Mouse (Mus musculus) heart, adult 11 months (tissue): ENCODE measurements around the gene Copg2.
"Not testable (repeated sequence)": the region's sequence is repeated elsewhere in the genome, so short reads cannot be mapped to it uniquely, and the experiment has no call there.

ENCODE experiments used
- DNase-seq: peaks from one replicate; pipeline ENCODE4 v3.0.0; 2022

Gene Copg2

GRCm38 (mm10) chr6:30805053-30805752 is 91.4 kb downstream of the Copg2 start:
- peak; percentile 89 for DNase-seq

GRCm38 (mm10) chr6:30804389-30805052 is 92.1 kb downstream of the Copg2 start:
- DNase-seq = peak; percentile 95

GRCm38 (mm10) chr6:30802915-30803314 is 93.7 kb downstream of the Copg2 start:
- not testable (repeated sequence) for DNase-seq

- peak; percentile 24 for DNase-seq
Observed at GRCm38 (mm10) chr6:30751209-30751608, 145.4 kb downstream of the Copg2 start.

GRCm38 (mm10) chr6:30750482-30750881 is 146.1 kb downstream of the Copg2 start:
- peak; percentile 53 for DNase-seq

GRCm38 (mm10) chr6:30749892-30750291 is 146.7 kb downstream of the Copg2 start:
- DNase-seq = peak; percentile 83

- DNase-seq = peak; percentile 75
Observed at GRCm38 (mm10) chr6:30749042-30749689, 147.4 kb downstream of the Copg2 start.

- DNase-seq = peak; percentile 59
Observed at GRCm38 (mm10) chr6:30748358-30748910, 148.2 kb downstream of the Copg2 start.

GRCm38 (mm10) chr6:30747631-30748357 is 148.8 kb downstream of the Copg2 start:
- DNase-seq = peak; percentile 76

GRCm38 (mm10) chr6:30745591-30745990 is 151.0 kb downstream of the Copg2 start:
- peak; percentile 63 for DNase-seq

- DNase-seq = peak; percentile 67
Observed at GRCm38 (mm10) chr6:30744846-30745245, 151.7 kb downstream of the Copg2 start.

- DNase-seq = peak; percentile 91
Observed at GRCm38 (mm10) chr6:30739177-30739747, 157.3 kb downstream of the Copg2 start.

GRCm38 (mm10) chr6:30738464-30739006 is 158.1 kb downstream of the Copg2 start:
- DNase-seq = peak; percentile 80

GRCm38 (mm10) chr6:30737548-30738463 is 158.8 kb downstream of the Copg2 start:
- peak; percentile 98 for DNase-seq

GRCm38 (mm10) chr6:30736864-30737547 is 159.6 kb downstream of the Copg2 start:
- DNase-seq = peak; percentile 96

GRCm38 (mm10) chr6:30736372-30736762 is 160.2 kb downstream of the Copg2 start:
- no peak for DNase-seq

- DNase-seq = peak; percentile 88
Observed at GRCm38 (mm10) chr6:30735728-30736371, 160.7 kb downstream of the Copg2 start.

GRCm38 (mm10) chr6:30734988-30735727 is 161.4 kb downstream of the Copg2 start:
- DNase-seq = peak; percentile 75

- DNase-seq = no peak
Observed at GRCm38 (mm10) chr6:30734465-30734864, 162.1 kb downstream of the Copg2 start.
